Mouse (Mus musculus): ENCODE measurements at regions not wholly inside any gene's neighbourhood (a gene's known extent, or its start where the extent isn't known, plus 50 kb on each side); places are given as distances from the start of the nearest gene placed in this dataset.

DNA sequence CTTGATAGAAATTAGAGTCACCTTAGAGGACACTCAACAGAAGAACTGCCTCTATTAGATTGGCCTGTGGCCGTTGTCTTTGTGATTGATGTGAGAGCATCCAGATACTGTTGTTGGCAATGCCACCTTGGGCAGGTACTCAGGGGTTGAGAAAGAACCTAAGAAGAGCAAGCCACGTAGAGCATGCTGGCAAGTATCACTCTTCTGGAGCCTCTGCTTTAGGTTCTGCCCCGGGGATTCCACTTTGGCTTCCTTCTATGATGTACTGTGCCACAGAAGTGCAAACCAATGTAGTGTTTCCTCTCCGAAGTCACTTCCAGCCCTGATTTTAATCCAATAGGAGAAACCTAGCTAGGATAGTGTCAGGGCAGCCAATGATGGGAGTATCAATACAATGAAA lies 98.3 kb upstream of the Fam84a start:
- TF ChIP-seq GATA1 (IDR thresholded peaks at IDR 0.05; ENCODE audit: borderline replicate concordance, low read length) = no peak
- no peak for TF ChIP-seq FLI1 (IDR thresholded peaks at IDR 0.05; ENCODE audit: low read length)

All from megakaryocyte, embryonic 14.5 days (primary cell).